Mouse (Mus musculus) brain, embryonic 14.5 days (tissue): ENCODE results near the gene Avil.

Experiments
- CTCF ChIP-seq: fragments of 200-500 bp; IDR thresholded peaks from 2 replicates; pipeline ENCODE4 v1.5.1; 2012; ENCODE audit warnings: inconsistent platforms, mild to moderate bottlenecking, moderate library complexity, borderline replicate concordance; ENCODE audit not compliant: insufficient read depth, insufficient read length; ENCODE audit errors: extremely low read depth
- POLR2A ChIP-seq: fragments of 200-500 bp; IDR thresholded peaks from 2 replicates; pipeline ENCODE4 v1.6.1; 2012; ENCODE audit warnings: mild to moderate bottlenecking, inconsistent platforms, borderline replicate concordance; ENCODE audit not compliant: poor library complexity, insufficient read depth, insufficient read length, severe bottlenecking; ENCODE audit errors: extremely low read depth

GRCm38 (mm10) chr10:126962271-126962965 lies 38.1 kb upstream of the Avil start:
- no peak for TF ChIP-seq POLR2A
- no peak for TF ChIP-seq CTCF
